Mouse (Mus musculus) embryonic fibroblast, embryonic 13.5 days (primary cell): Measurements from ENCODE around the gene Poc1a. TPM values are rescaled to one million over a fixed set of nuclear protein-coding genes. Genes with fewer than 3 reads are reported as not detected.
A peak's percentile ranks its signal among the peaks of the same experiment; 100 is the strongest.

Source experiments
- H3K27ac ChIP-seq: 2 replicates; pipeline ENCODE4 v1.5.1; 2012; ENCODE audit warnings: low read length, control low read depth, inconsistent platforms; ENCODE audit not compliant: insufficient read depth
- H3K4me1 ChIP-seq: 2 replicates; pipeline ENCODE4 v1.6.1; 2011; ENCODE audit warnings: low read length; ENCODE audit not compliant: control insufficient read depth, insufficient read depth
- H3K4me3 ChIP-seq: 2 replicates; pipeline ENCODE4 v1.5.1; 2011; ENCODE audit warnings: mild to moderate bottlenecking, control low read depth, low read length; ENCODE audit not compliant: insufficient read depth
- CTCF ChIP-seq: IDR thresholded peaks from 2 replicates; pipeline ENCODE4 v1.5.1; 2011; ENCODE audit warnings: mild to moderate bottlenecking, control low read depth, low read length, moderate library complexity, borderline replicate concordance; ENCODE audit not compliant: insufficient read depth
- POLR2A ChIP-seq: IDR thresholded peaks from 2 replicates; pipeline ENCODE4 v1.6.1; 2011; ENCODE audit warnings: low read depth, mild to moderate bottlenecking, control low read depth, low read length, moderate library complexity
- polyA plus RNA-seq: library from polyadenylated mRNA; stranded (reverse); fragments of >200 nt; gene quantifications from 2 replicates; pipeline ENCODE4 v1.2.4, GENCODE M21; 2011; ENCODE audit warnings: low read depth; ENCODE audit not compliant: missing spikeins, insufficient read length

Poc1a gene
- polyA plus RNA-seq, 1 experiment: 12.0 TPM

GRCm38 (mm10) chr9:106300176-106300803 is 19.4 kb downstream of the Poc1a start:
- no peak overlapping the region for H3K4me3 ChIP-seq
- TF ChIP-seq CTCF: no peak
- no peak for TF ChIP-seq POLR2A
- H3K4me1 ChIP-seq: no peaks in the 10 kb centered on the region
- no peak overlapping the region for H3K27ac ChIP-seq

- no peak overlapping the region for H3K4me3 ChIP-seq
- H3K27ac ChIP-seq: no peak overlapping the region
- no peak for TF ChIP-seq CTCF
- no peak for TF ChIP-seq POLR2A
- H3K4me1 ChIP-seq: no peaks in the 10 kb centered on the region
Measured at GRCm38 (mm10) chr9:106300949-106301348, 20.1 kb downstream of the Poc1a start.

DNA sequence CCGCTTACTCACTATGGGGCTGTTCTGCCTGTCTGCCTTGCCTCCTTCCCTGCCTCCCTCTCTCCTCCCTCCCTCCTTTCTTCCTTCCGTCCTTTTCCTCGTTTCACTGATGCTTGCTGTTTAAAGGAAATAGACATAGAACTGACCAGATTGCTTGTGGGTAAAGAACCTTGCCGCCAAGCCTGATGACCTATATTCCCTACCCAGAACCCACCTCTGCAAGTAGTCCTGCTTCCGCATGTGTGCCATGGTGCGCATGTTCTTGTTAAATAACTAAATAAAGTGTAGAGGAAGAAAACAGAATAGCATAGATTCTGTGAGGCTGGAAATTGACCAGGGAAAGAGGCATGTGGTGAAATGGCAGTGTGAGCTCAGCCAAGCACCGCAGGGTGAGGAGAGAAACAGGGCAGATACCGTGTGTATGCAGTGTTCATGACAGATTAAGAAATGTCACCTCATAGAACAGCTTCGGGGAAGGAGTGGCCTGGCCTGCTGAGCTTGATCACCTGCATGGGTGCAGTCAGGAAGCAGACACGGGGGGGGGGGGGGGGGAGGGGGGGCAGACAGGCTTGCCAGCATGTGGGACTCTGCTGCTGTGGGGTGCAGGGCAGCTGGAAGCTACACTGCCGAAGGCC is 20.7 kb downstream of the Poc1a start:
- Histone ChIP-seq H3K4me1 (no peaks in the 10 kb centered on the region), H3K27ac (no peak overlapping the region), H3K4me3 (no peak overlapping the region)
- TF ChIP-seq POLR2A: no peak
- no peak for TF ChIP-seq CTCF

GRCm38 (mm10) chr9:106302446-106303150 is 21.7 kb downstream of the Poc1a start:
- no peaks in the 10 kb centered on the region for H3K4me1 ChIP-seq
- TF ChIP-seq POLR2A: no peak
- TF ChIP-seq CTCF: no peak
- H3K4me3 ChIP-seq: no peak overlapping the region
- H3K27ac ChIP-seq: no peak overlapping the region

DNA sequence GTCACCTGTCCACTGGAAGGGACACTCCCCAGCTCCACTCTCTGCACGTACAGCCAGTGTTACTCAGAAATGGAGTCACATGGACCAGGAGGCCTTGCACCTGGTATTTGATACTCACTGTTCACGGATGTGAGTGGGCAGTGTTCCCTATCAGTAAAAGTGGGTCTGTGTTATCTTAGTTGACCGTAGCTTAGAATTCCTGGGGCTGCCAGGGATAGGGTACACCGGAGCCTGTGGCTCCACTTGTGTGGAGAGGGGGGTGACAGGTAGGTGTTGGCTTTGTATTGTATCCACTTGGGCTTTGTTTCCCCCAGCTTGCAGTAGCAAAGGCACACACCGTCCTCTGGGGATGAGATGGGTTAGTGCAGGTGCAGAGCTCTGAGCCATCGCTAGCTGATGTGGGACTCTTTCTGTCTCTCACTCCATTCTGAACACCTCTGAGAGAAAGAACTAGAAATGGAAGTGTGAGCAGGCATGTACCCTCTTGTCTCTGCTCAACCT is 22.6 kb downstream of the Poc1a start:
- Histone ChIP-seq H3K27ac (no peak overlapping the region), H3K4me1 (no peaks in the 10 kb centered on the region), H3K4me3 (no peak overlapping the region)
- TF ChIP-seq POLR2A (no peak), CTCF (no peak)

GRCm38 (mm10) chr9:106305228-106305627 is 24.4 kb downstream of the Poc1a start:
- H3K4me3 ChIP-seq: no peak overlapping the region
- no peak for TF ChIP-seq CTCF
- TF ChIP-seq POLR2A: no peak
- no peaks in the 10 kb centered on the region for H3K4me1 ChIP-seq
- no peak overlapping the region for H3K27ac ChIP-seq

DNA sequence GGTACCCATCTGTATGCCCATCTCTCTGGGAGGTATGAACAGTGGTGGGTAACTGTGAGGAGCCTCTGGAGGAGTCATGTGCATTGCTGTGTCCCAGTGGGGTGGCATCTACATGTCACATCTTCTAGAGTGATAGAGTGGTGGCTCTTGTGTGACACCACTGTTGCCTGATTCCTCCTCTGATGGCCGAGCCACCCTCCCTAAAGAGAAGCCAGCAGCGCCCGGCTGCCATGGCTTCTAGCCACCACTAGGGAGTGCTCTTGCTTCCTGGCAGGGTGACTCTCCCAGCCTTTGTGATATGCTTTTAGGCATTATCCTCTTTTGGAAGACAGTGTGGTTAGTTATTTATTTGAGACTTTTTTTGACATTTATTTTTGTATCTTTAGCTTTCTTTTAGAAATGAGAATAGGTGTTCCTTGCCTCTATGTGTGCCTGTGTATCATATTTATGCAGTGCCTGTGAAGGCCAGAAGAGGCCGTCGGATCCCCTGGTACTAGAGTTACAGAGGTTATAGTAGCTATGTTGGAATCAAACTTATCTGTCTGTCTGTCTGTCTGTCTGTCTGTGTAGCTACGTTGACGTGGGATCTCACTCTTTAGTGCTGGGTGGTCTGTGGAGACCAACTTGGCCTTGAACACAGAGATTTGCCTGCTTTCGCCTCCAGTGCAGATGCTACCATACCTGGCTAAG is 25.9 kb downstream of the Poc1a start:
- TF ChIP-seq POLR2A (no peak), CTCF (peak; percentile 66)
- H3K27ac ChIP-seq: no peak overlapping the region
- H3K4me1 ChIP-seq: no peaks in the 10 kb centered on the region
- H3K4me3 ChIP-seq: no peak overlapping the region

DNA sequence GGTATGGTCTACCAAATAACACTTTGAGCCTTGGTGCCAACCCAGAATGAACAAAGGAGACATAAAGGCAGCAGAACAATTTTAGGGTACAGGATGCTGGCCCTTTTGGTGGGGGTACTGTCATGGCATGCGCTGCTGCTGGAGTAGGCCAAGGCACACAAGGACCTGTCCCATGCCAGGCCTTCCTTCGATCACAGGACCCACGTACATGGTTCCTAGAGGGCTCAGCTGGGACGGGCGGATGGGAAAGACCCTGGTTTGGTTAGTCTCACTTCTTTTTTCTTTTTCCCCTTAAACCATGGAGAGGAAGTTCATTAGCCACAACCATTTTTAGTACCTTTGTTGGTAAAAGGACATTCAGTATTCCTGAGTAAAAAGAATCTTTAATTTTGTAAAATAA is 27.3 kb downstream of the Poc1a start:
- no peak for TF ChIP-seq POLR2A
- no peak for TF ChIP-seq CTCF
- H3K4me3 ChIP-seq: no peak overlapping the region
- H3K27ac ChIP-seq: no peak overlapping the region
- H3K4me1 ChIP-seq: no peaks in the 10 kb centered on the region

- no peak overlapping the region for H3K4me3 ChIP-seq
- H3K27ac ChIP-seq: no peak overlapping the region
- TF ChIP-seq POLR2A: no peak
- no peaks in the 10 kb centered on the region for H3K4me1 ChIP-seq
Measured at GRCm38 (mm10) chr9:106308555-106308954, 27.7 kb downstream of the Poc1a start.
